Mouse (Mus musculus) v-Abl transformed pro-B cells (cell line): ENCODE results near the gene Eif5a2.
"Not testable (repeated sequence)": the region's sequence is repeated elsewhere in the genome, so short reads cannot be mapped to it uniquely, and the experiment has no call there.

Experiments
- in situ Hi-C, 2 experiments: fragments of 400-800 bp; cut with MboI; formaldehyde crosslinking; loops; one replicate each; pipeline ENCODE4 v1.15.1; 2025; ENCODE audit not compliant: unreplicated experiment in 2 of 2

The Eif5a2 gene

GRCm38 (mm10) chr3:28780994-28781393 is at the start of gene Eif5a2:
Gene Eif5a2 (plus strand): TSS chr3:28781276.
- in situ Hi-C loops, result no loop called here

DNA sequence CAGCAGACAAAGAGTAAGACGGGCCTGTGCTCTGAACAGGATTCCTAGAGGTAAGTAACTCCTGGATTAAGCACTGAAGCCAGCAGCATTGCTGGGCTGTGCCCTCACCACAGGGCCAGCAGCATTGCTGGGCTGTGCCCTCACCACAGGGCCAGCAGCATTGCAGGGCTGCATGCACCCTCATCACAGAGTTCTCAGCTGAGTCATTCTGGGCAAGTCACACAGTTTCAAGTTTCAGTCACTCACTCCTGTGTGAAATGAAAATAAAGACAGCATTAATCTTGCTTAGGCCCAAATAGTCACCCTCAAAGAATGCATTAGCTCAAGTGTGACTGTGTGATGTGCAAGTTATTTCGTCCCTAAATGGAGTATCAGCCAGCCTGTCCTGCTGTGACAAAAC is 46.4 kb upstream of the Eif5a2 start:
- in situ Hi-C loops, result loop anchor here in 1 of 2 experiments (25.0 kb wide), 1 partner anchor 1297 kb away; no protein-coding TSS in a partner anchor

GRCm38 (mm10) chr3:28736981-28737380 is 44.1 kb upstream of the Eif5a2 start:
- in situ Hi-C loops, result loop anchor here in 1 of 2 experiments (25.0 kb wide), 1 partner anchor 1300 kb away; no protein-coding TSS in a partner anchor

DNA sequence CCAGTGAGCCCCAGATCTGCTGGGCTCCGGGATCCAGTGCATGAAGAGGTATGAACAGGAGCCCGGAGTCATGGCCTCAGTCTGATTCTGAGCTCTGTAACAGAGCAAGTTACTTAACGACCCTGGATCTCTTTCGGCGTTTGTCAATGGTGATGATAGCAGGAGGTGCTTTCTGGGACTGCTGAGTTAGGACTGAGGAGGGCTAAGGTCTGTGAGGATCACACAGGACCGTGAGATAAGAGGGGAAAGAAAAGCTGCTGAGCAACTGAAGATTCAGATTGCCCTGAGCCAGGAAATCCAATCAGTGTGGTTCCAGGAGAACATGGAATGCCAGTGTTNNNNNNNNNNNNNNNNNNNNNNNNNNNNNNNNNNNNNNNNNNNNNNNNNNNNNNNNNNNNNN is 40.7 kb upstream of the Eif5a2 start:
- in situ Hi-C loops, result loop anchor here in 1 of 2 experiments (25.0 kb wide), 1 partner anchor 1303 kb away; no protein-coding TSS in a partner anchor

DNA sequence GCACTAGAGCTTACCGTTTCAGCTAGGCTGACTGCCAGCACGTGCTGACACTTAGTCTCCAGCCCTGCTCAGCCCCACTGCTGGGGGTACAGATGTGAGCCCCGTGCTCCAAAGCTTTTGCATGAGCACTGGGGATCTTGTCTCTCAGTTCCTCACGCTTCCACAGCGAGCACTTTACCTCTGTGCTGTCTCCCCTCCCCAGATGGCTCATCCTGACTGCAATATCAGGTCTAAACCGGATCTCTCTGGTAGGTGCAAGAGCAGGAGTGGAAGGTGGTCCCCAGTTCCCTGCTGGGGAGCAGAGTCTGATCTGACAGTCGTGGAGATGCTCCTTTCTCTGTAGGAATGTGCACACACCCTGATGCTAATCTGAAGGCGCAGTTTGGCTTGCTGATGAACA is 37.8 kb upstream of the Eif5a2 start:
- in situ Hi-C loops, result loop anchor here in 1 of 2 experiments (25.0 kb wide), 1 partner anchor 1306 kb away; no protein-coding TSS in a partner anchor

- in situ Hi-C loops, result loop anchor here in 1 of 2 experiments (25.0 kb wide), 1 partner anchor 1309 kb away; no protein-coding TSS in a partner anchor
Measured at GRCm38 (mm10) chr3:28745835-28746483, 35.1 kb upstream of the Eif5a2 start.

DNA sequence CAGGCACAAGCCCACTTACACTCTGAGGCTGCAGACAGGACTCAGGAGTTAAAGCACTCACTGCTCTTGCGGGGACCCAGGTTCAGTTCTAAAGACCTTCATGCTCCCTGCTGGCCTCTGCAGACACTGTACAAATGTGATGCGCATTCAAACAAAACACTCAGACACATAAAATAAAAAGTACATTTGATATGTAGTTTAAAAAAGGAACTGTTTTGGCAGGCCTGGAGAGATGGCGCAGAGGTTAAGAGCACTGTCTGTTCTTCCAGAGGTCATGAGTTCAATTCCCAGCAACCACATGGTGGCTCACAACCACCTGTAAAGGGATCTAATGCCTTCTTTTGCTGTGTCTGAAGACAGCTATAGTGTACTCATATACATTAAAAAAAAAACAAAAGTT is 32.9 kb upstream of the Eif5a2 start:
- in situ Hi-C loops, result loop anchor here in 1 of 2 experiments (25.0 kb wide), 1 partner anchor 1311 kb away; no protein-coding TSS in a partner anchor

DNA sequence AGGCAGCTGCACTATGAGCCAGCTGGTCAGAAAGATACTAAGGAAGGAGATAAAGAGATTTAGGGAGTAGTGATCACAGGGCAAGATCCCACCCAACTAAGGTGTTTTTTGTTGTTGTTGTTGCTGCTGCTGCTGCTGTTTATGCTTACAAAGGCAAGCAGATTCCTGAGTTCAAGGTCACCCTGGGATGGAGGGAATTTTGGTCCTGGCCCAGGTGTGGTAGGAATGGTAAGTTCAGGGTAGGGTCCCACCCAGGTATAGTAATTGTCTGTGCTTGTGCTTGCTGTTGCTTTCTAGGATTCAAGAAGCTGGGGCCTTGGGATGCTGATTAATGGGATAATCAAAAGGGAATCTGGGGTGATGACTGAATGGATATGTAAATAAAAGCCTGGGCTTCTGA is 32.1 kb upstream of the Eif5a2 start:
- in situ Hi-C loops, result loop anchor here in 1 of 2 experiments (25.0 kb wide), 1 partner anchor 1312 kb away; no protein-coding TSS in a partner anchor

- in situ Hi-C loops, result no loop called here
Measured at GRCm38 (mm10) chr3:28755477-28755876, 25.6 kb upstream of the Eif5a2 start.

DNA sequence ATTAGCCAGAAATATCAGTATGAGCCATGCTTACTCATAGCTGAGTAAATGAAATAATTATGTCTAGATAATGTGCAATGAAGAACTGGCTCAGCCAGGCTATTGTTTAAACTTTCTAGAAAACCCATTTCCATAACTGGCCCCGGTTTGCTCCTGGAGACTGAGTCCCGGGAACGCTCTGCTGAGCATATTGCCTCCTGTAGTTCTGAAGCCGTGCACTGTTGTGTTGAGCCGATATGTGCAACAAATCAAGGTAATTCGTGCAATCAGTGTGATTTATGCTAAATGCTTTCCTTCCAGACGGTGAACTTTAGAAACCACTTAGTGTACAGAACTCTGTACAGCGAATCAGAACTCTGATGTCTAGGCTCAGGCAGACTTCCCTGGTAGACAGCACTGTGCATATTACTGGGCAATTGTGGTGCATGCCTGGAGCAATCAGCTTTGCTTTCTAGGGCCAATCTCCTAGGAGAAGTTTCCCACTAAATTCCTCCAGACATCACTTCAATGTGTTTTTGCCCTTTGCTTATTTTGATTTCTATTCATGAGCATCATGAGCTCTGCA is 19.8 kb upstream of the Eif5a2 start:
- in situ Hi-C loops, result no loop called here

- in situ Hi-C loops, result no loop called here
Measured at GRCm38 (mm10) chr3:28766935-28767334, 14.1 kb upstream of the Eif5a2 start.

DNA sequence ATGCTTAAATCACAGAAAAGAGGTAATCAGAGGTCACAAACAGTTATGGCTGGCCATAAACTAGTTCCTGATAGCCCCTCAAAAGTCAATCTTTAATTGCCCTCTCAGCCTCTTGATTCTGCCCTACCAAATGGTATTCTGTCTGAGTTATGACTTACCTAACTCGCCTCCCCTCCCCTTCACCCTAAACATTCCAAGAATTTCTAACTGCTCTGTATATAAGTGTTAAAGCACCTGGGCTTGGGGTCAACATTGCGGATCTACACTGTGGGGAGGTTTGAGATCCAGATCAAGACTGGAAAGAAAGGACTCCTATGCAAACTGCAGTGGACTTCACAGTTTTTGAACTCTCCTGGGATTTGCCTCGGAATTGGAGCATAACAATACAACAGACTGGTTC is 12.9 kb upstream of the Eif5a2 start:
- in situ Hi-C loops, result no loop called here

DNA sequence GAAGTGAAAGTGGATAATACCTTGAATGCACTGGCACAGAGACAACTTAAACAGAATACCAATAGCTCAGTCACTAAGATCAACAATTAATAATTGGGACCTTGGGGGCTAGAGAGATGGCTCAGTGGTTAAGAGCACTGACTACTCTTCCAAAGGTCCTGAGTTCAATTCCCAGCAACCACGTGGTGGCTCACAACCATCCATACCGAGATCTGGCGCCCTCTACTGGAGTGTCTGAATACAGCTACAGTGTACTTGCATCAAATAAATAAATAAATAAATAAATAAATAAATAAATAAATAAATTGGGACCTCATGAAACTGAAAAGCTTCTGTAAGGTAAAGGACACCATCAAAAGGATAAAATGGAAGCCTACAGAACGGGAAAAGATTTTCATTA is 8.2 kb upstream of the Eif5a2 start:
- in situ Hi-C loops, result not testable (repeated sequence)

DNA sequence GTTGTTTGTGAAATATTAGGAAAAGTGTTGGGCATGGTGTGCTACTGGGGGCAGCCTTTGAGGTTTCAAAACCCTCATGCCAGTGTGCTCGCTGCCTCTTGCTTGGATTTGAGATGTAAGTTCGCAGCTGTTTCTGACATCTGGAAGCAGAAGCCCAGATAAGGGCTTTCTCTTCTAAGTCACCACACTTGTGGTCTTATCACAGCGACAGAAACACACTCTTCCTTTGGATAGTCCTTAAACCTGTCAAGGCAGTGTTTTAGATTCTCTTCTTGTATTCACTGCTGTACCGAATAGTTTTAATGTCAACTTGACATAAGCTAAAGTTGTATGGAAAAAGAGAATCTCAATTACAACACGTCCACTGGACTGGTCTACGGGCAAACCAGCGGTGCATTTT is 5.7 kb upstream of the Eif5a2 start:
- in situ Hi-C loops, result no loop called here

DNA sequence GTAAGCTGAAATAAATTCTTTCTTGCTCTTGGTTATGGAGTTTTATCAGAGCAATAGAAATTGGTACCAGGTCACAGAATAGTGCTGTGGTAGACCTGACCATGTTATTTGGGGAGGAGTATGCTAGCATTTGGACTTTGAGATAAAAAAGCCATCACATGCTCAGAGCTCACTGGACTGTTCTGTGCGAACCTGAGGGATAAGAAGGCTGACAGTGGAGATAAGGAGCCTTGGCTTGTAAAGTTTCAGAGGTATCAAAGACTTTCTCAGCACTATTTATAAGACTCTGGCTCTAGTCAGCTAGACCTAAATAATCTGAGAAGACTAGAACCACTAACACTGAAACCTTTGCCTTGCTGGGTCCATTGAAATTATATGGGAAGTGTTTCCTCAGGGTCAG is 5.1 kb upstream of the Eif5a2 start:
- in situ Hi-C loops, result no loop called here

GRCm38 (mm10) chr3:28776491-28776890 is 4.6 kb upstream of the Eif5a2 start:
- in situ Hi-C loops, result no loop called here

- in situ Hi-C loops, result no loop called here
Measured at GRCm38 (mm10) chr3:28780511-28780910, 565 bp upstream of the Eif5a2 start.

- in situ Hi-C loops, result no loop called here
Measured at GRCm38 (mm10) chr3:28781422-28781821, 346 bp downstream of the Eif5a2 start.

DNA sequence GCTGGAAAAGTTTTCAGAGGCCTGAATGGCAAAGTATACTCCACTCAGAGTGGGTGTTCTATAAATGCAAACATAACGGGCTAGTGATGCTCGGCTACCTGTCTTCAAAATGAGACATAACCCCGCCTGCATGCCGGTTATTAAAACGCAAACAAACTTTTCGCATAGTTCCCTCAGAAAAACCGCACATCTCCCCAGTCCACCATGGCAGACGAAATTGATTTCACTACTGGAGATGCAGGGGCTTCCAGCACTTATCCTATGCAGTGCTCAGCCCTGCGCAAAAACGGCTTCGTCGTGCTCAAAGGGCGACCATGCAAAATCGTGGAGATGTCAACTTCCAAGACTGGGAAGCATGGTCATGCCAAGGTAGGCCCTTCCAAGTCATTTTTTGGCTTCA is 772 bp downstream of the Eif5a2 start:
- in situ Hi-C loops, result no loop called here

DNA sequence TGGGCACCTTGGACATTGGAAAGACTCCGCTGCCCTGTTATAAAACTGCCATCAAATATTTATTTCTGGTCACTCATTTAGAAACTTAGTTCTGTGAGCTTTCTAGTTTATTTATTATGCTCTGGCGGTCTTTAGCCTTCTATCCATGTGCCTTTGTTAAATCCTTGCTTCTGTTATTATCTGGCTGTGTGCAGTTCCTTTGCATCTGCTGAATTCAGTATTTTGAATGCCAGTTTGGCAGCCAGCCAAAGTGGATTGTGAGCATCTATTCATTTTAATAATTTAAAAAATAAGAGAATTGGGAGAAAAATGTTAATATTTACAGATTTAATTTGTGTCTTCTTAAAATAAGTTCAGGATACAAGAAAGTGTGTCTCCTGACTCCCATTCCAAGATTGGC is 3.1 kb downstream of the Eif5a2 start:
- in situ Hi-C loops, result no loop called here

DNA sequence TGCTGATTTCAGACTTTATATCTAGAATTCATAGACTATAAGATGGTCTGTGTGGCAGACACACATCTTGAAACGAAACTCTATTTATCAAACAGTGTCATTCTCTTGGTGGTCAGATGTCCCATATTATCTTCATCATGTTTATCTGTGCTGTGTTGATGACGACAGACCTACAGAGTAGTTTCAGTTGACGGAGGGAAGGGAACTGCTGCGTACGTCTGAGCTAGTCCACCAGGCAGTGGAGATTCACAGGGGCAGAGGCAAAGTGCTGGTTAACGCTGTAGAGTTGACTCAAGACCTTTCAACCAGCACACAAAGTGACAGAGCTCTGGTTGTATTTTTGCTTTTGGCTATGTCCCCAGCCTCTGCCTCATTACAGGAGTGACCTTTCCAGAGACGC is 13.8 kb downstream of the Eif5a2 start:
- in situ Hi-C loops, result no loop called here
